Mouse (Mus musculus) neural tube, embryonic 15.5 days (tissue): ENCODE results near the gene Elmod3. TPM values are rescaled to one million over a fixed set of nuclear protein-coding genes. Genes with fewer than 3 reads are reported as not detected.

Experiments
- ATAC-seq: fragments of 200-750 bp; cut with Nextera tagmentation; 2 replicates; pipeline ENCODE4 v1.8.0; 2017; ENCODE audit warnings: mild to moderate bottlenecking, moderate TSS enrichment, moderate library complexity; ENCODE audit not compliant: low FRiP score
- H3K27ac ChIP-seq: fragments of 300-500 bp; sonication (generic); replicated peaks from 2 replicates; pipeline ENCODE4 v1.5.1; 2015; ENCODE audit warnings: mild to moderate bottlenecking, inconsistent platforms
- H3K27me3 ChIP-seq: fragments of 300-500 bp; sonication (generic); replicated peaks from 2 replicates; pipeline ENCODE4 v1.6.1; 2015; ENCODE audit warnings: inconsistent platforms
- H3K36me3 ChIP-seq: fragments of 300-500 bp; sonication (generic); 2 replicates; pipeline ENCODE4 v1.6.1; 2015; ENCODE audit warnings: inconsistent platforms
- H3K4me1 ChIP-seq: fragments of 300-500 bp; sonication (generic); 2 replicates; pipeline ENCODE4 v1.6.1; 2015; ENCODE audit warnings: inconsistent platforms
- H3K4me2 ChIP-seq: fragments of 300-500 bp; sonication (generic); 2 replicates; pipeline ENCODE4 v1.6.1; 2015; ENCODE audit warnings: inconsistent platforms, mild to moderate bottlenecking, moderate library complexity
- H3K4me3 ChIP-seq: fragments of 300-500 bp; sonication (generic); replicated peaks from 2 replicates; pipeline ENCODE4 v1.5.1; 2015; ENCODE audit warnings: mild to moderate bottlenecking, inconsistent platforms
- H3K9ac ChIP-seq: fragments of 300-500 bp; sonication (generic); replicated peaks from 2 replicates; pipeline ENCODE4 v1.6.1; 2015; ENCODE audit warnings: mild to moderate bottlenecking, inconsistent platforms
- H3K9me3 ChIP-seq: fragments of 300-500 bp; sonication (generic); replicated peaks from 2 replicates; pipeline ENCODE4 v1.6.1; 2016; ENCODE audit warnings: inconsistent platforms
- WGBS: fragments of 180-500 bp; shearing (Covaris S2); methylation state at CpG from one replicate; pipeline ENCODE4 v1.1.7; 2015; ENCODE audit warnings: mixed read lengths; 5-methylcytosine and 5-hydroxymethylcytosine counted together
- polyA plus RNA-seq: library from polyadenylated mRNA; unstranded; fragments of >200 nt; fragmentation: Nextera tagmentation; extraction: Ambion mirVana; gene quantifications from 2 replicates; pipeline ENCODE4 v1.2.1, GENCODE M21; 2015

Gene Elmod3
- polyA plus RNA-seq, 1 experiment from 2014 or later = 14.3 TPM

- 84% methylated on average over 4 of the region's 4 CpGs for WGBS
- no peak overlapping the region for H3K27ac ChIP-seq
- no peaks in the 10 kb centered on the region for H3K27me3 ChIP-seq
Measured at GRCm38 (mm10) chr6:72523222-72523621, 75.0 kb downstream of the Elmod3 start.

GRCm38 (mm10) chr6:72522288-72522687 lies 75.9 kb downstream of the Elmod3 start:
- H3K9ac ChIP-seq = no peak overlapping the region
- H3K4me2 ChIP-seq = no peak overlapping the region
- H3K27me3 ChIP-seq = no peaks in the 10 kb centered on the region
- no peaks in the 10 kb centered on the region for H3K36me3 ChIP-seq
- ATAC-seq = no peak
- H3K27ac ChIP-seq = no peak overlapping the region
- no peaks in the 10 kb centered on the region for H3K9me3 ChIP-seq
- peaks cover 25% of the 10 kb centered on the region for H3K4me1 ChIP-seq
- H3K4me3 ChIP-seq = no peak overlapping the region
- WGBS = 68% methylated on average over 5 of the region's 5 CpGs

More at GRCm38 (mm10) chr6:72523222-72523621, 75.0 kb downstream of the Elmod3 start:
- no peaks in the 10 kb centered on the region for H3K36me3 ChIP-seq
- no peak overlapping the region for H3K4me2 ChIP-seq
- no peak for ATAC-seq
- H3K4me1 ChIP-seq = peaks cover 24% of the 10 kb centered on the region
- no peak overlapping the region for H3K4me3 ChIP-seq
- no peak overlapping the region for H3K9ac ChIP-seq
- H3K9me3 ChIP-seq = no peaks in the 10 kb centered on the region

DNA sequence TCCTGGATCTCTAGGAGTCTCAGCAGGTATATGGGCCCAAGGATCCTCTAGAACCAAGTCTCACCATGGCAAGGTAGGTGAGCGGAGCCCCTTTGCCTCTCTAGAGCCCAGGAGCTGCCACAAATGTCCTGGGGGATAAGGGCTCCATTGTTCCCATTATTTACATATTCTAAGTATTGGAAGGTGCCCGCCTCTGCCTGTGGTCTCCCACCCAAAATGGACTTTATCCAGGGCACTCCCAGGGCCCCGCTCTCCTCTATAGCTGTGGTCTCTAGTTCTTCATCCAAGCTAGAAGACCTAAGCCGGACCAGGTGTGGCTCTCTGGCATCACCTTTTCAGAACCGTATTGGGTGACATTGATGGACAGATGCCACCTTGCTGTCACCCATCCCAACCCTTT lies 76.6 kb downstream of the Elmod3 start, which contains the start of gene Sh2d6:
Sh2d6 (minus strand) TSS at position 101 of the 400 bp plus-strand sequence.
- no peak for ATAC-seq
- H3K9me3 ChIP-seq = no peaks in the 10 kb centered on the region
- no peak within 1 kb of the TSS for H3K4me3 ChIP-seq
- peak within 1 kb of the TSS; percentile 96 for H3K27ac ChIP-seq
- H3K9ac ChIP-seq = no peak within 1 kb of the TSS
- no peaks in the 10 kb centered on the region for H3K27me3 ChIP-seq
- WGBS = 96% methylated on average over 5 of the region's 5 CpGs
- peaks cover 25% of the 10 kb centered on the region for H3K4me1 ChIP-seq
- H3K4me2 ChIP-seq = no peak within 1 kb of the TSS
- H3K36me3 ChIP-seq = no peaks in the 10 kb centered on the region

DNA sequence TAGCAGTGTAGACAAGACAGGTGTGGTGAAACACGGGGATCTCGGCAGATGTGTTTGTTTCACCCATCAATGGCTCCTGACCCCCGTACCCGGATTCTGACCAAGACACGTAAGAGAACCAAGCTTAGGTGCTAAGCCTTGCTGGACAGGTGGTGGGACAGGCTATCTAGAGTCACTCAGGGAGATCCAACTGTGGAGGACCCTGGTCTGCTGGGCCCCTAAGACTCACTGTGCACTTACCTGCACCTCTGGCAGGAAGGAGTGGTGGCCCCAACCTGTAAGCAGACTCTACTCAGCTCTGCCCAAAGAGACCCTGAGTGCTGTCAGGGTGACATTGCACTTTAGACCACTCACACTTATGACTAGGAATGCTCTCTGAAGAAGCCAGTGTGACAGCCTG lies 77.3 kb downstream of the Elmod3 start:
- H3K9ac ChIP-seq = no peak overlapping the region
- peak overlapping the region; percentile 96 for H3K27ac ChIP-seq
- no peaks in the 10 kb centered on the region for H3K36me3 ChIP-seq
- peaks cover 25% of the 10 kb centered on the region for H3K4me1 ChIP-seq
- H3K27me3 ChIP-seq = no peaks in the 10 kb centered on the region
- ATAC-seq = no peak
- WGBS = 92% methylated on average over 5 of the region's 5 CpGs
- no peak overlapping the region for H3K4me3 ChIP-seq
- H3K4me2 ChIP-seq = no peak overlapping the region
- no peaks in the 10 kb centered on the region for H3K9me3 ChIP-seq

- Histone ChIP-seq H3K4me1 (peaks cover 25% of the 10 kb centered on the region), H3K27ac (peak overlapping the region; percentile 96), H3K9ac (no peak overlapping the region), H3K27me3 (no peaks in the 10 kb centered on the region), H3K9me3 (no peaks in the 10 kb centered on the region), H3K36me3 (no peaks in the 10 kb centered on the region), H3K4me3 (0 out of 2 replicates have a peak overlapping the region, but pooled peaks have one; percentile 8), H3K4me2 (peak overlapping the region; percentile 50)
- WGBS = 8% methylated on average over 10 of the region's 10 CpGs
- ATAC-seq = peak; percentile 89
Measured at GRCm38 (mm10) chr6:72519892-72520663, 78.1 kb downstream of the Elmod3 start.

DNA sequence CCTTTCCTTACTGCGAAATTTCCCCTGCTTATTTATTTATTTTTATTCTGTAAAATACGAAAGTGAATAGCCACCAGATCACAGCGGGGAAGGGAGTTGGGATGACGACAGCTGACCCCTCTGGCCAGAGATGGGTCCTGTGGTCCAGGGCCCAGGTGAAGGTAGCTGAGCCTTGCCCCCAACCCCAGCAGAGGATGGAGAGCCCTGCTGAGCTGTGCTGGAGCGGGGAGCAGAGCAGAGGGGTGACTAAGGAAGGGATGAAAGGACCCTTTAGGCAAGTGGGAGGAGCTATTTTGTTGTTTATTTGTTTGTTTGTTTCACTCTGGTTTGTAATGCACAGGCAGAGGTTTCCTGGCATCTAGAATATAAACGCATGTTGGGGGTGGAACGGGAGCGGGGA lies 78.9 kb downstream of the Elmod3 start:
- Histone ChIP-seq H3K27ac (peak overlapping the region; percentile 96), H3K36me3 (no peaks in the 10 kb centered on the region), H3K9ac (no peak overlapping the region), H3K9me3 (no peaks in the 10 kb centered on the region), H3K4me2 (peak overlapping the region; percentile 50), H3K27me3 (no peaks in the 10 kb centered on the region), H3K4me1 (peaks cover 25% of the 10 kb centered on the region), H3K4me3 (0 out of 2 replicates have a peak overlapping the region, but pooled peaks have one; percentile 17)
- peak; percentile 63 for ATAC-seq
- WGBS = 16% methylated on average over 8 of the region's 8 CpGs

- H3K9ac ChIP-seq = no peak overlapping the region
Measured at GRCm38 (mm10) chr6:72518842-72519241, 79.4 kb downstream of the Elmod3 start.

More at GRCm38 (mm10) chr6:72518842-72519241, 79.4 kb downstream of the Elmod3 start:
- peak overlapping the region; percentile 50 for H3K4me2 ChIP-seq
- WGBS = 92% methylated on average over 1 of the region's 1 CpGs
- no peaks in the 10 kb centered on the region for H3K27me3 ChIP-seq
- ATAC-seq = 0 out of 2 replicates have a peak, but pooled peaks have one; percentile 11
- no peaks in the 10 kb centered on the region for H3K9me3 ChIP-seq
- peaks cover 29% of the 10 kb centered on the region for H3K4me1 ChIP-seq
- H3K36me3 ChIP-seq = no peaks in the 10 kb centered on the region
- H3K27ac ChIP-seq = peak overlapping the region; percentile 96
- no peak overlapping the region for H3K4me3 ChIP-seq

Other genes starting within 250 kb of the Elmod3 start
- 21.2 and 21.5 TPM in 2 replicates for gene Tmem150a, start 243.0 kb downstream of the Elmod3 start, polyA plus RNA-seq
- 145 and 147 TPM in 2 replicates for gene Rnf181, start 231.5 kb downstream of the Elmod3 start, polyA plus RNA-seq
- gene Vamp5, start 217.9 kb downstream of the Elmod3 start, polyA plus RNA-seq = 20.4 and 25.7 TPM in 2 replicates
- 19.1 and 52.7 TPM in 2 replicates for gene Vamp8, start 207.7 kb downstream of the Elmod3 start, polyA plus RNA-seq
- 19.0 and 23.2 TPM in 2 replicates for gene Ggcx, start 184.1 kb downstream of the Elmod3 start, polyA plus RNA-seq
- gene Mat2a, start 158.9 kb downstream of the Elmod3 start, polyA plus RNA-seq = 341 and 365 TPM in 2 replicates
- gene Sh2d6, start 76.7 kb downstream of the Elmod3 start, polyA plus RNA-seq = 0.24 and 0.70 TPM in 2 replicates
- 8.4 and 23.4 TPM in 2 replicates for gene Capg, start 54.0 kb downstream of the Elmod3 start, polyA plus RNA-seq
- 4.9 and 8.2 TPM in 2 replicates for gene Retsat, start 62 bp upstream of the Elmod3 start, polyA plus RNA-seq
- 36.3 and 38.0 TPM in 2 replicates for gene Tgoln1, start 18.6 kb upstream of the Elmod3 start, polyA plus RNA-seq
- gene Tcf7l1, start 190.8 kb upstream of the Elmod3 start, polyA plus RNA-seq = 7.0 and 9.8 TPM in 2 replicates